Mouse (Mus musculus): Measurements from ENCODE around the gene Rtn4r.
"Not testable (repeated sequence)": the region's sequence is repeated elsewhere in the genome, so short reads cannot be mapped to it uniquely, and the experiment has no call there.

Gene Rtn4r

GRCm38 (mm10) chr16:18195561-18195960 is 68.1 kb downstream of the Rtn4r start:
- DNase-seq (ENCODE audit: low spot score), result not testable (repeated sequence)

GRCm38 (mm10) chr16:18197881-18198280 is 70.4 kb downstream of the Rtn4r start:
- no peak for DNase-seq (ENCODE audit: low spot score)

GRCm38 (mm10) chr16:18198365-18199098 is 71.1 kb downstream of the Rtn4r start:
- DNase-seq (ENCODE audit: low spot score), result no peak

GRCm38 (mm10) chr16:18200062-18200461 is 72.6 kb downstream of the Rtn4r start:
- DNase-seq (ENCODE audit: low spot score), result no peak

GRCm38 (mm10) chr16:18201620-18202019 is 74.2 kb downstream of the Rtn4r start:
- no peak for DNase-seq (ENCODE audit: low spot score)

Measured in T-cell, adult 2 months (primary cell).